Mouse (Mus musculus) E14TG2a.4 (cell line): ENCODE results near the gene Nrp2.

Experiments
- CTCF ChIP-seq: conservative IDR thresholded peaks from 2 replicates; pipeline ENCODE4 v1.5.1; 2014; ENCODE audit warnings: low read length
- NANOG ChIP-seq: IDR thresholded peaks from 2 replicates; pipeline ENCODE4 v1.6.1; 2014; ENCODE audit warnings: borderline replicate concordance, low read length, mixed read lengths
- POU5F1 ChIP-seq: IDR thresholded peaks from 2 replicates; pipeline ENCODE4 v1.6.1; 2014; ENCODE audit warnings: low read length, borderline replicate concordance

- no peak for TF ChIP-seq CTCF
- no peak for TF ChIP-seq NANOG
- TF ChIP-seq POU5F1, result no peak
These were observed 135.0 kb downstream of the Nrp2 start for GRCm38 (mm10) chr1:62838083-62838482.
